Mouse (Mus musculus): ENCODE data around the gene Yipf1. TPM values are rescaled to one million over a fixed set of nuclear protein-coding genes. Genes with fewer than 3 reads are reported as not detected.

The Yipf1 gene
- polyA plus RNA-seq (2012; rRNA removed) (11.9 and 12.7 TPM in 2 replicates), polyA plus RNA-seq (2014; fragmentation: Nextera tagmentation; extraction: Ambion mirVana) (23.0 and 27.3 TPM in 2 replicates)

- Histone ChIP-seq H3K9me3 (ENCODE audit: control insufficient read depth, low read length) (no peaks in the 10 kb centered on the region), H3K4me1 (replicated peaks; ENCODE audit: control insufficient read depth in 2 of 2, insufficient read depth in 2 of 2, low read length in 1 of 2) (peaks cover 7 to 11% of the 10 kb centered on the region in 2 experiments), H3K27ac (peak within 1 kb of the TSS; percentile 35), H3K4me2 (ENCODE audit: low read depth) (peak within 1 kb of the TSS; percentile 87), H3K4me3 (ENCODE audit: insufficient read depth in 1 of 2, low read depth in 2 of 2, low read length in 2 of 2) (peak within 1 kb of the TSS; percentile 85 to 99), H3K36me3 (replicated peaks; ENCODE audit: control insufficient read depth, insufficient read depth, low read depth) (no peaks in the 10 kb centered on the region), H3K9ac (replicated peaks) (peak within 1 kb of the TSS; percentile 78), H3K27me3 (ENCODE audit: control insufficient read depth, insufficient read depth, low read length) (no peaks in the 10 kb centered on the region)
- ATAC-seq (ENCODE audit: insufficient read depth) (peak; percentile 89), DNase-seq (ENCODE audit: low read depth in 3 of 3, low spot score in 3 of 3) (peak; percentile 77 to 80 (median 77))
- WGBS (ENCODE audit: insufficient replicate concordance) = 2% methylated on average over 29 of the region's 29 CpGs
- TF ChIP-seq CTCF (IDR thresholded peaks at IDR 0.05; ENCODE audit: low read depth) (peak; percentile 45), EP300 (IDR thresholded peaks at IDR 0.05; ENCODE audit: low read depth) (no peak)
Observed at GRCm38 (mm10) chr4:107313690-107314478, at the start of gene Yipf1. Yipf1 (plus strand) TSS chr4:107314363.

- no peaks in the 10 kb centered on the region for H3K9me3 ChIP-seq (ENCODE audit: control insufficient read depth, low read length)
- no peak overlapping the region for H3K4me3 ChIP-seq (ENCODE audit: insufficient read depth in 1 of 2, low read depth in 2 of 2, low read length in 2 of 2)
- H3K27ac ChIP-seq = no peak overlapping the region
- H3K4me2 ChIP-seq (ENCODE audit: low read depth) = no peak overlapping the region
- H3K27me3 ChIP-seq (ENCODE audit: control insufficient read depth, insufficient read depth, low read length) = no peaks in the 10 kb centered on the region
- H3K36me3 ChIP-seq (replicated peaks; ENCODE audit: control insufficient read depth, insufficient read depth, low read depth) = no peaks in the 10 kb centered on the region
- DNase-seq (ENCODE audit: low read depth in 3 of 3, low spot score in 3 of 3) (no peak), ATAC-seq (ENCODE audit: insufficient read depth) (no peak)
- 66% methylated on average over 4 of the region's 4 CpGs for WGBS (ENCODE audit: insufficient replicate concordance)
- H3K4me1 ChIP-seq (replicated peaks; ENCODE audit: control insufficient read depth in 2 of 2, insufficient read depth in 2 of 2, low read length in 1 of 2) = no peaks in the 10 kb centered on the region
- H3K9ac ChIP-seq (replicated peaks) = no peak overlapping the region
- no peak for TF ChIP-seq CTCF (IDR thresholded peaks at IDR 0.05; ENCODE audit: low read depth)
- no peak for TF ChIP-seq EP300 (IDR thresholded peaks at IDR 0.05; ENCODE audit: low read depth)
Observed at GRCm38 (mm10) chr4:107273683-107274082, 40.5 kb upstream of the Yipf1 start.

DNA sequence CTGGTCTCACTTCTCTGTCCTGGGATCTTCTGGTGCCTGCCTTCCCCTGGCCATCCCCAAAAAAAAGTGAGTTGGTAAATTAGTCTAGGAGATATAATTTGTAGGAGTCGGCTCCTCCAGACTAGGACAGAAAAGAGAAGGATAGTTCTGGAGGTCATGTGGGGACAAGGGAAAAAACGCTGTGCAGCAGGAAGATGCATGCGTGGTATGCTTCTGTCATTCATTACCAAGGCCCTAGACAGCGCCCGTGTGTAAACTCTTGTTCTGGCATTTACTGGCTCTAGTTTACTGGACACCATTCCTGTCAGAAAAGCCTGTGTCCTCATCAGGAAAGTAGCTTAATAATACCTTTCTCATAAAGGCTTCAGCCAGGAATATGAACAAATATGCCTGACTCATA is 39.7 kb upstream of the Yipf1 start:
- Histone ChIP-seq H3K4me2 (ENCODE audit: low read depth) (no peak overlapping the region), H3K9ac (replicated peaks) (no peak overlapping the region), H3K27ac (no peak overlapping the region), H3K36me3 (replicated peaks; ENCODE audit: control insufficient read depth, insufficient read depth, low read depth) (no peaks in the 10 kb centered on the region), H3K4me3 (ENCODE audit: insufficient read depth in 1 of 2, low read depth in 2 of 2, low read length in 2 of 2) (no peak overlapping the region), H3K4me1 (replicated peaks; ENCODE audit: control insufficient read depth in 2 of 2, insufficient read depth in 2 of 2, low read length in 1 of 2) (no peaks in the 10 kb centered on the region), H3K27me3 (ENCODE audit: control insufficient read depth, insufficient read depth, low read length) (no peaks in the 10 kb centered on the region), H3K9me3 (ENCODE audit: control insufficient read depth, low read length) (no peaks in the 10 kb centered on the region)
- TF ChIP-seq EP300 (IDR thresholded peaks at IDR 0.05; ENCODE audit: low read depth) (no peak), CTCF (IDR thresholded peaks at IDR 0.05; ENCODE audit: low read depth) (no peak)
- 65% methylated on average over 5 of the region's 5 CpGs for WGBS (ENCODE audit: insufficient replicate concordance)
- DNase-seq (ENCODE audit: low read depth in 3 of 3, low spot score in 3 of 3) = no peak
- ATAC-seq (ENCODE audit: insufficient read depth) = no peak

- H3K9me3 ChIP-seq (ENCODE audit: control insufficient read depth, low read length) = no peaks in the 10 kb centered on the region
- H3K27me3 ChIP-seq (ENCODE audit: control insufficient read depth, insufficient read depth, low read length) = no peaks in the 10 kb centered on the region
- ATAC-seq (ENCODE audit: insufficient read depth) (no peak), DNase-seq (ENCODE audit: low read depth in 3 of 3, low spot score in 3 of 3) (no peak)
- no peak overlapping the region for H3K27ac ChIP-seq
- H3K4me3 ChIP-seq (ENCODE audit: insufficient read depth in 1 of 2, low read depth in 2 of 2, low read length in 2 of 2) = no peak overlapping the region
- no peak for TF ChIP-seq EP300 (IDR thresholded peaks at IDR 0.05; ENCODE audit: low read depth)
- no peak for TF ChIP-seq CTCF (IDR thresholded peaks at IDR 0.05; ENCODE audit: low read depth)
- H3K4me2 ChIP-seq (ENCODE audit: low read depth) = no peak overlapping the region
- 48% methylated on average over 8 of the region's 8 CpGs for WGBS (ENCODE audit: insufficient replicate concordance)
- H3K36me3 ChIP-seq (replicated peaks; ENCODE audit: control insufficient read depth, insufficient read depth, low read depth) = no peaks in the 10 kb centered on the region
- H3K9ac ChIP-seq (replicated peaks) = no peak overlapping the region
- H3K4me1 ChIP-seq (replicated peaks; ENCODE audit: control insufficient read depth in 2 of 2, insufficient read depth in 2 of 2, low read length in 1 of 2) = no peaks in the 10 kb centered on the region
Observed at GRCm38 (mm10) chr4:107278188-107278707, 35.9 kb upstream of the Yipf1 start.

GRCm38 (mm10) chr4:107280843-107281475 is 33.2 kb upstream of the Yipf1 start:
- ATAC-seq (ENCODE audit: insufficient read depth) (no peak), DNase-seq (ENCODE audit: low read depth in 3 of 3, low spot score in 3 of 3) (no peak)
- Histone ChIP-seq H3K4me2 (ENCODE audit: low read depth) (no peak overlapping the region), H3K4me3 (ENCODE audit: insufficient read depth in 1 of 2, low read depth in 2 of 2, low read length in 2 of 2) (no peak overlapping the region), H3K9ac (replicated peaks) (no peak overlapping the region), H3K36me3 (replicated peaks; ENCODE audit: control insufficient read depth, insufficient read depth, low read depth) (no peaks in the 10 kb centered on the region), H3K9me3 (ENCODE audit: control insufficient read depth, low read length) (no peaks in the 10 kb centered on the region), H3K4me1 (replicated peaks; ENCODE audit: control insufficient read depth in 2 of 2, insufficient read depth in 2 of 2, low read length in 1 of 2) (no peaks in the 10 kb centered on the region), H3K27me3 (ENCODE audit: control insufficient read depth, insufficient read depth, low read length) (no peaks in the 10 kb centered on the region), H3K27ac (no peak overlapping the region)
- no peak for TF ChIP-seq CTCF (IDR thresholded peaks at IDR 0.05; ENCODE audit: low read depth)
- TF ChIP-seq EP300 (IDR thresholded peaks at IDR 0.05; ENCODE audit: low read depth) = no peak
- 65% methylated on average over 7 of the region's 7 CpGs for WGBS (ENCODE audit: insufficient replicate concordance)

All from liver, embryonic 14.5 days (tissue).